Mouse (Mus musculus) liver, embryonic 14.5 days (tissue): Measurements from ENCODE around the gene Slc26a5. TPM values are rescaled to one million over a fixed set of nuclear protein-coding genes. Genes with fewer than 3 reads are reported as not detected.
A peak's percentile ranks its signal among the peaks of the same experiment; 100 is the strongest.

Source experiments
- ATAC-seq: fragments of 200-750 bp; cut with Nextera tagmentation; 2 replicates; pipeline ENCODE4 v1.8.0; 2017; ENCODE audit warnings: moderate number of reproducible peaks, mild to moderate bottlenecking, moderate library complexity; ENCODE audit not compliant: insufficient read depth
- DNase-seq, 3 experiments: peaks; one replicate each; pipeline ENCODE4 v3.0.0-alpha.2; 2012 to 2013; ENCODE audit warnings: low read depth in 3 of 3, low spot score in 3 of 3
- H3K27ac ChIP-seq: fragments of 300-500 bp; sonication (generic); 2 replicates; pipeline ENCODE4 v1.5.1; 2014; ENCODE audit warnings: moderate library complexity, mild to moderate bottlenecking, control low read depth, inconsistent platforms
- H3K27me3 ChIP-seq: fragments of 300-500 bp; sonication (generic); 2 replicates; pipeline ENCODE4 v1.6.1; 2014; ENCODE audit warnings: mild to moderate bottlenecking, low read length, moderate library complexity; ENCODE audit not compliant: control insufficient read depth, insufficient read depth
- H3K36me3 ChIP-seq: fragments of 300-500 bp; sonication (generic); replicated peaks from 2 replicates; pipeline ENCODE4 v1.6.1; 2014; ENCODE audit warnings: low read depth; ENCODE audit not compliant: control insufficient read depth, insufficient read depth
- H3K4me1 ChIP-seq, 2 experiments: fragments of 200-500 bp in 1 of 2; fragments of 300-500 bp in 1 of 2; sonication (generic) in 1 of 2; replicated peaks; 2 replicates each; pipeline ENCODE4 v1.6.1; 2012 to 2014; ENCODE audit warnings: antibody characterized with exemption in 1 of 2, inconsistent platforms in 1 of 2, low read length in 1 of 2; ENCODE audit not compliant: control insufficient read depth in 2 of 2, insufficient read depth in 2 of 2
- H3K4me2 ChIP-seq: fragments of 300-500 bp; sonication (generic); 2 replicates; pipeline ENCODE4 v1.6.1; 2014; ENCODE audit warnings: low read depth, mild to moderate bottlenecking, control low read depth, moderate library complexity
- H3K4me3 ChIP-seq, 2 experiments: fragments of 200-500 bp in 1 of 2; fragments of 300-500 bp in 1 of 2; sonication (generic) in 1 of 2; 2 replicates each; pipeline ENCODE4 v1.5.1; 2012 to 2014; ENCODE audit warnings: low read depth in 2 of 2, low read length in 2 of 2, mild to moderate bottlenecking in 2 of 2, control low read depth in 1 of 2, inconsistent platforms in 1 of 2, moderate library complexity in 1 of 2; ENCODE audit not compliant: insufficient read depth in 1 of 2
- H3K9ac ChIP-seq: fragments of 300-500 bp; sonication (generic); replicated peaks from 2 replicates; pipeline ENCODE4 v1.6.1; 2014; ENCODE audit warnings: mild to moderate bottlenecking, control low read depth, moderate library complexity
- H3K9me3 ChIP-seq: fragments of 300-500 bp; sonication (generic); 2 replicates; pipeline ENCODE4 v1.6.1; 2016; ENCODE audit warnings: low read length, mixed read lengths; ENCODE audit not compliant: control insufficient read depth
- CTCF ChIP-seq: IDR thresholded peaks from 2 replicates; pipeline ENCODE4 v1.5.1; 2016; ENCODE audit warnings: antibody characterized with exemption, low read depth, control low read depth
- EP300 ChIP-seq: IDR thresholded peaks from 2 replicates; pipeline ENCODE4 v1.6.1; 2016; ENCODE audit warnings: antibody characterized with exemption, low read depth
- WGBS: fragments of 180-500 bp; shearing (Covaris S2); extraction: QIAGEN DNeasy Blood & Tissue Kit; methylation state at CpG from one replicate; pipeline ENCODE4 v1.1.7; 2014; ENCODE audit not compliant: insufficient replicate concordance; 5-methylcytosine and 5-hydroxymethylcytosine counted together
- polyA plus RNA-seq, 2 experiments: library from polyadenylated mRNA; depleted of rRNA in 1 of 2; stranded (reverse) in 1 of 2; unstranded in 1 of 2; fragments of >200 nt; fragmentation: Nextera tagmentation in 1 of 2; extraction: Ambion mirVana in 1 of 2; gene quantifications; 2 replicates each; pipeline versions ENCODE4 v1.2.1 to v1.2.3; 2012 to 2014

The Slc26a5 gene
- polyA plus RNA-seq, 2 experiments, result not detected

- 29% methylated on average over 1 of the region's 1 CpGs for WGBS
- no peak overlapping the region for H3K4me3 ChIP-seq
- no peaks in the 10 kb centered on the region for H3K27me3 ChIP-seq
- no peak overlapping the region for H3K27ac ChIP-seq
- H3K9ac ChIP-seq, result no peak overlapping the region
- no peaks in the 10 kb centered on the region for H3K36me3 ChIP-seq
- ATAC-seq (no peak), DNase-seq (peak in 1 of 3 experiments; percentile 9)
- H3K4me1 ChIP-seq, result no peaks in the 10 kb centered on the region
- no peak overlapping the region for H3K4me2 ChIP-seq
- no peaks in the 10 kb centered on the region for H3K9me3 ChIP-seq
- TF ChIP-seq EP300, result no peak
- peak; percentile 79 for TF ChIP-seq CTCF
Measured at GRCm38 (mm10) chr5:21813994-21814393, 51.4 kb downstream of the Slc26a5 start.

- DNase-seq (no peak), ATAC-seq (no peak)
- H3K4me2 ChIP-seq, result no peak overlapping the region
- H3K27me3 ChIP-seq, result no peaks in the 10 kb centered on the region
- no peak overlapping the region for H3K4me3 ChIP-seq
- no peaks in the 10 kb centered on the region for H3K9me3 ChIP-seq
- H3K4me1 ChIP-seq, result no peaks in the 10 kb centered on the region
- no peak overlapping the region for H3K9ac ChIP-seq
- no peak overlapping the region for H3K27ac ChIP-seq
- WGBS, result 65% methylated on average over 10 of the region's 10 CpGs
- TF ChIP-seq CTCF (no peak), EP300 (no peak)
- H3K36me3 ChIP-seq, result no peaks in the 10 kb centered on the region
Measured at GRCm38 (mm10) chr5:21810924-21811323, 54.5 kb downstream of the Slc26a5 start.

DNA sequence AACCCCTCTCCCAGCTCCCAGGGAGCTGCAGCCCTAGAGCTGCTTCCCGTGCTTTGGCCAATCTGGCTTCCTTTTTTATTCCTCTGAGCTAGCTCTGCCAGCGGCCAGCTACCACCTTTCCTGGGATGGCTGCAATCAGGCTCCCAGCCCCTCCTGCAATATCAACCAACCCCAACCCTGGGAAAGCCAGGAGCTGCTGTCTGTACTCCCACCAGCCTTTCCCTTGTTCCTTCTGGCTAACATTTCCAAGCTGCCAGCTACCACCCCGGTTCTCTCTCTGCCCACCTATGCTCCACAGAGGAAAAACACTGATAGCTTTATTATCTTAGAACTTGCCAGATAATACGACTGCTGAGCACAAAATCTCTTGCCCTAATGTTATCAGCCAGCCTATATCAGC, 60.6 kb downstream of the Slc26a5 start:
- no peaks in the 10 kb centered on the region for H3K4me1 ChIP-seq
- TF ChIP-seq CTCF (no peak), EP300 (no peak)
- ATAC-seq (no peak), DNase-seq (no peak)
- no peak overlapping the region for H3K4me3 ChIP-seq
- no peaks in the 10 kb centered on the region for H3K9me3 ChIP-seq
- H3K27me3 ChIP-seq, result no peaks in the 10 kb centered on the region
- 46% methylated on average over 4 of the region's 4 CpGs for WGBS
- H3K4me2 ChIP-seq, result no peak overlapping the region
- H3K9ac ChIP-seq, result no peak overlapping the region
- H3K27ac ChIP-seq, result no peak overlapping the region
- peaks cover 37% of the 10 kb centered on the region for H3K36me3 ChIP-seq

- H3K4me2 ChIP-seq, result no peak overlapping the region
- H3K27me3 ChIP-seq, result no peaks in the 10 kb centered on the region
- H3K4me3 ChIP-seq, result no peak overlapping the region
- no peak for DNase-seq
- no peaks in the 10 kb centered on the region for H3K4me1 ChIP-seq
- no peaks in the 10 kb centered on the region for H3K9me3 ChIP-seq
- TF ChIP-seq EP300 (no peak), CTCF (no peak)
- peaks cover 47% of the 10 kb centered on the region for H3K36me3 ChIP-seq
- no peak overlapping the region for H3K27ac ChIP-seq
- ATAC-seq, result no peak
- 91% methylated on average over 12 of the region's 12 CpGs for WGBS
- no peak overlapping the region for H3K9ac ChIP-seq
Measured at GRCm38 (mm10) chr5:21803691-21804188, 61.7 kb downstream of the Slc26a5 start.

DNA sequence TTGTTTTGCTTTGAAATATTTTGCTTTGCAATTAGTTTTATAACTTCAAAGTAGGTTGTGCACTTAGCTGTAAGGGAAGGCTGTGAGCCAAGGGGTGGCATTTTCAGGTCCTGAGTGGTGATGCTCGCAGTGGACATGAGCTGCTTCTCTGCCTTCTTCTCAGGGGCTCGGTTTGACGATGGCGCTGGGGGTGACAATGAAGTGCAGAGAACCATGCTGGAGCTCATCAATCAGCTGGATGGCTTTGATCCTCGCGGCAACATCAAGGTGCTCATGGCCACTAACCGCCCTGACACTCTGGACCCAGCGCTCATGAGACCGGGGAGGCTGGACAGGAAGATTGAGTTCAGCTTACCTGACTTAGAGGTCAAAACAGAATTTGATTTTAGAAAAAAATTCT, 62.5 kb downstream of the Slc26a5 start:
- 91% methylated on average over 9 of the region's 9 CpGs for WGBS
- no peak overlapping the region for H3K4me3 ChIP-seq
- no peaks in the 10 kb centered on the region for H3K4me1 ChIP-seq
- no peaks in the 10 kb centered on the region for H3K27me3 ChIP-seq
- no peak overlapping the region for H3K4me2 ChIP-seq
- no peak for ATAC-seq
- TF ChIP-seq CTCF, result no peak
- no peak for TF ChIP-seq EP300
- H3K9ac ChIP-seq, result no peak overlapping the region
- DNase-seq, result no peak
- H3K9me3 ChIP-seq, result no peaks in the 10 kb centered on the region
- peaks cover 47% of the 10 kb centered on the region for H3K36me3 ChIP-seq
- no peak overlapping the region for H3K27ac ChIP-seq

GRCm38 (mm10) chr5:21792166-21792565, 73.2 kb downstream of the Slc26a5 start:
- H3K36me3 ChIP-seq, result peaks cover 22% of the 10 kb centered on the region
- ATAC-seq, result no peak

More at GRCm38 (mm10) chr5:21792166-21792565, 73.2 kb downstream of the Slc26a5 start:
- Histone ChIP-seq H3K4me2 (no peak overlapping the region), H3K27ac (no peak overlapping the region), H3K4me3 (no peak overlapping the region), H3K9ac (no peak overlapping the region), H3K4me1 (peaks cover 7 to 8% of the 10 kb centered on the region in 2 experiments), H3K9me3 (no peaks in the 10 kb centered on the region), H3K27me3 (no peaks in the 10 kb centered on the region)
- TF ChIP-seq CTCF (no peak), EP300 (no peak)
- no peak for DNase-seq
